Comparison of ENCODE assay signal across 32 mouse cellular contexts in the genomic region with DNA sequence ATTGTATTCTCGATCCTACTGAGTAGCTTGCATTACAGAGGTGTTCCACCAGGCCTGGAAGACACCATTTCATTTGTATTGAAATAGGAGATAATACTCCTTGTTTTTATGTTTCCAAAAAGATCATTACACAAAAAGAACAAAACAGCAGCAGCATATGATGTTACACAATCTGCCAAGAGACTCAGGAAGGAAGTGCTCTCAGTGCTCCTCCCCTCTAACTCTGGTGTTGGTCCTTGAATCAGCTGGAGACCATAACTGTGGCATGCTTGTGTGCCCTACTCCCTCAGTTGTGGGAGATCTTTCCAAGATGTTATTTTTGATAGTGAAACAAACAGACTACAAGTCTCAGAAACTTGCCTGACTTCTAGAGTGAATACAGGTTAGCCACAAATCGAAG.
"Had no signal": no experiment of that assay in that cellular context is flagged by ENCODE, and none has a peak within 500 bp of the region (broad histone marks: within the 10 kb centered on the region; RNA-seq: fewer than 3 reads in every experiment).

No protein-coding gene starts in this region.

- H3K4me2 ChIP-seq: limb, embryonic 12.5 days; limb, embryonic 13.5 days; limb, embryonic 15.5 days; liver, embryonic 11.5 days; liver, embryonic 12.5 days; liver, embryonic 13.5 days; liver, embryonic 15.5 days; lung, embryonic 14.5 days; lung, embryonic 15.5 days; midbrain, embryonic 11.5 days; midbrain, embryonic 12.5 days; midbrain, embryonic 13.5 days; midbrain, embryonic 15.5 days had no signal

- H3K27me3 ChIP-seq: limb, embryonic 12.5 days; limb, embryonic 13.5 days; limb, embryonic 15.5 days; liver, embryonic 12.5 days; liver, embryonic 13.5 days; liver, embryonic 15.5 days; lung, embryonic 15.5 days; megakaryocyte, embryonic 14.5 days; midbrain, embryonic 12.5 days; midbrain, embryonic 13.5 days; midbrain, embryonic 15.5 days had no signal

- ATAC-seq: liver, embryonic 12.5 days; liver, postnatal 0 days; lung, postnatal 0 days; midbrain, embryonic 13.5 days; midbrain, embryonic 15.5 days; midbrain, embryonic 16.5 days had no signal

- H3K27ac ChIP-seq: left cerebral cortex, adult 2 months; limb, embryonic 10.5 days; limb, embryonic 12.5 days; limb, embryonic 13.5 days; limb, embryonic 15.5 days; liver, embryonic 12.5 days; liver, embryonic 13.5 days; liver, embryonic 14.5 days; liver, embryonic 15.5 days; lung, embryonic 15.5 days; macrophage; midbrain, embryonic 10.5 days; midbrain, embryonic 12.5 days; midbrain, embryonic 13.5 days; midbrain, embryonic 15.5 days had no signal

- DNase-seq: left cerebral cortex, postnatal 4 days; liver; liver, embryonic 13.5 days; liver, postnatal 0 days; lung, adult 18-20 months; lung, adult 2 months; lung, embryonic 14.5 days; lung, postnatal 10 days; lung, postnatal 14 days; lung, postnatal 36 days; lung, postnatal 4 days; midbrain, embryonic 14.5 days had no signal

- H3K9me3 ChIP-seq: limb, embryonic 10.5 days; limb, embryonic 12.5 days; limb, embryonic 13.5 days; limb, embryonic 15.5 days; liver, embryonic 12.5 days; liver, embryonic 13.5 days; liver, embryonic 15.5 days; lung, embryonic 15.5 days; megakaryocyte, embryonic 14.5 days; midbrain, embryonic 10.5 days; midbrain, embryonic 12.5 days; midbrain, embryonic 13.5 days; midbrain, embryonic 15.5 days had no signal

- H3K4me1 ChIP-seq: limb, embryonic 10.5 days; limb, embryonic 12.5 days; limb, embryonic 13.5 days; limb, embryonic 15.5 days; liver, embryonic 12.5 days; liver, embryonic 13.5 days; liver, embryonic 15.5 days; lung, embryonic 15.5 days; megakaryocyte, embryonic 14.5 days; midbrain, embryonic 10.5 days; midbrain, embryonic 12.5 days; midbrain, embryonic 13.5 days; midbrain, embryonic 15.5 days had no signal

- H3K4me3 ChIP-seq: left cerebral cortex, adult 2 months; limb, embryonic 10.5 days; limb, embryonic 12.5 days; limb, embryonic 13.5 days; limb, embryonic 15.5 days; liver, embryonic 12.5 days; liver, embryonic 13.5 days; liver, embryonic 15.5 days; lung, embryonic 15.5 days; megakaryocyte, embryonic 14.5 days; midbrain, embryonic 10.5 days; midbrain, embryonic 12.5 days; midbrain, embryonic 13.5 days; midbrain, embryonic 15.5 days; myocyte had no signal

- H3K36me3 ChIP-seq: limb, embryonic 10.5 days; limb, embryonic 12.5 days; limb, embryonic 13.5 days; limb, embryonic 15.5 days; liver, embryonic 12.5 days; liver, embryonic 13.5 days; liver, embryonic 15.5 days; lung, embryonic 15.5 days; midbrain, embryonic 10.5 days; midbrain, embryonic 12.5 days; midbrain, embryonic 13.5 days; midbrain, embryonic 15.5 days had no signal

- H3K9ac ChIP-seq: limb, embryonic 12.5 days; limb, embryonic 13.5 days; limb, embryonic 15.5 days; liver, embryonic 12.5 days; liver, embryonic 13.5 days; liver, embryonic 14.5 days; liver, embryonic 15.5 days; liver, postnatal 0 days; lung, embryonic 14.5 days; lung, embryonic 15.5 days; midbrain, embryonic 12.5 days; midbrain, embryonic 13.5 days; midbrain, embryonic 15.5 days had no signal
